Mouse (Mus musculus): ENCODE results near the gene Ephb4. TPM values are rescaled to one million over a fixed set of nuclear protein-coding genes. Genes with fewer than 3 reads are reported as not detected.

Ephb4 gene
- total and polyA plus RNA-seq, 3 experiments: 0.08 to 0.12 TPM; not detected in 1

DNA sequence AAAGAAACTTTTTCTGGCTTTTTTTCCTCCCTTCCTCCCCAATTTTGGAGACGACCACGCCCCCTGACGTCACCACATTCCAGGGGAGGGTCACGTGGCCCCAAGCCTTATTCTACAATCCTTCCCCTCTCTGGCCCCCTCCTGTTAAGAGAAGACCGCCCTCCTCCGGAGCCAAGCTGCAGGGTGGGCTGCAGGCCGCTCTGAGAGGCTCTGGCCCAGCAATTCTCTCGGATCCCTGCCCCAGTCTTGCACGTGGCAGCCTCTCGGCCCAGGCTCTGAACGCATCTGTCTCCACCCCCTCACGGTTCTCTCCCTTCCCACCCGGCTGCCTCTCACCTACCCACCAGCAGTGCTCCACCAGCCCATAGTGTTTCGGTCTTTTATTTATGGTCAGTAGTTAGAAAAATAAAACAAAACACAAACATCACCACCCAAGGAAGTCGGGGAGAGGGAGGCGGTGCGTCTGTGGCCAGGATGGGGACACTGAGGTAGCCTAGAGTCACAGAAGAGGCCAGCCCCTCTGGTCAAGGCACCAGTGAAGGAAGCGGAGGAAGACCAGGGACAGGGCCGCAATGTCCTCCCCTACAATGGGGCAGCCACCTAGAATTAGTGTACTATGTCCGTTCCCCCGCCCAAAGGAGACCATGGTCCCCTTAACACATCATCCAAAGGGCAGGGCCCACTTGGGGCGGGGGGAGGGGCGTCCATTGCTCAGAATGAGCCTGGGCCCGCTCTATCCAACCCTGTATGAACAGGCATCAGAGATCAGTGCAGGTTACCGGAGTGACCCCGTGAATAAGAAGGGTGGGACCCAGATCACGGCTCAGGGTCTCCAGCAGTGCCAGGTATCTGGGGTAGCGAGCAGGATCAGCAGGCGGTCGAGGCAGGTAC, 35.5 kb upstream of the Ephb4 start, which contains the start of gene Trip6:
TSS of gene Trip6 (minus strand) at position 212 of the 891 bp plus-strand sequence.
- Histone ChIP-seq H3K27ac (ENCODE audit: control insufficient read depth, low read depth, low read length) (no peak within 1 kb of the TSS), H3K9me3 (replicated peaks; ENCODE audit: insufficient read depth, low read length) (no peaks in the 10 kb centered on the region), H3K4me3 (ENCODE audit: control insufficient read depth in 1 of 2, insufficient read depth in 1 of 2, low read depth in 2 of 2, low read length in 2 of 2) (no peak within 1 kb of the TSS), H3K79me2 (ENCODE audit: control insufficient read depth, insufficient read depth, low read length, poor library complexity) (no peaks in the 10 kb centered on the region), H3K27me3 (ENCODE audit: control insufficient read depth in 1 of 2, insufficient read depth in 2 of 2, low read length in 2 of 2) (no peaks in the 10 kb centered on the region), H3K36me3 (ENCODE audit: control insufficient read depth in 1 of 2, insufficient read depth in 2 of 2, low read length in 2 of 2) (peaks cover 0 to 13% of the 10 kb centered on the region in 2 experiments; a peak in 3 of 4 replicates), H3K4me1 (ENCODE audit: control insufficient read depth in 1 of 2, insufficient read depth in 2 of 2, low read length in 2 of 2) (peaks cover 16 to 17% of the 10 kb centered on the region in 2 experiments), H3K9ac (ENCODE audit: control insufficient read depth, low read depth, low read length, poor library complexity, severe bottlenecking) (no peak within 1 kb of the TSS)
- no peak for TF ChIP-seq ELF1 (IDR thresholded peaks at IDR 0.05; ENCODE audit: low read depth, low read length)
- no peak for TF ChIP-seq E2F4 (IDR thresholded peaks at IDR 0.05; ENCODE audit: borderline replicate concordance, low read depth, low read length)
- no peak for TF ChIP-seq SMC3 (IDR thresholded peaks at IDR 0.05; ENCODE audit: low read depth, low read length)
- no peak for TF ChIP-seq MAX (IDR thresholded peaks at IDR 0.05; ENCODE audit: low read length)
- TF ChIP-seq NRF1 (IDR thresholded peaks at IDR 0.05; ENCODE audit: insufficient read depth, low read depth, low read length, poor library complexity, severe bottlenecking): no peak
- no peak for TF ChIP-seq ZNF384 (IDR thresholded peaks at IDR 0.05; ENCODE audit: low read depth, low read length)
- no peak for TF ChIP-seq ZC3H11A (IDR thresholded peaks at IDR 0.05; ENCODE audit: low read depth, low read length)
- TF ChIP-seq CHD2 (IDR thresholded peaks at IDR 0.05; ENCODE audit: low read length): no peak
- TF ChIP-seq MAFK (IDR thresholded peaks at IDR 0.05; ENCODE audit: borderline replicate concordance, low read depth, low read length): no peak
- TF ChIP-seq POLR2A (IDR thresholded peaks at IDR 0.05; ENCODE audit: control insufficient read depth in 1 of 2, insufficient read depth in 1 of 2, low read depth in 1 of 2, low read length in 2 of 2, poor library complexity in 1 of 2): no peak
- TF ChIP-seq MXI1 (IDR thresholded peaks at IDR 0.05; ENCODE audit: low read depth, low read length): no peak
- TF ChIP-seq MEF2A (IDR thresholded peaks at IDR 0.05; ENCODE audit: extremely low read depth, insufficient replicate concordance, low read depth, low read length, poor library complexity, severe bottlenecking): no peak
- TF ChIP-seq RCOR1 (IDR thresholded peaks at IDR 0.05; ENCODE audit: low read depth, low read length): no peak
- TF ChIP-seq ETS1 (IDR thresholded peaks at IDR 0.05; ENCODE audit: low read depth, low read length): no peak
- no peak for TF ChIP-seq BHLHE40 (IDR thresholded peaks at IDR 0.05; ENCODE audit: borderline replicate concordance, low read depth, low read length)
- no peak for TF ChIP-seq POLR2AphosphoS5 (IDR thresholded peaks at IDR 0.05; ENCODE audit: borderline replicate concordance, low read depth, low read length)
- TF ChIP-seq GABPA (IDR thresholded peaks at IDR 0.05; ENCODE audit: low read depth, low read length): no peak
- no peak for TF ChIP-seq EP300 (IDR thresholded peaks at IDR 0.05; ENCODE audit: low read depth in 1 of 2, low read length in 2 of 2)
- no peak for DNase-seq (ENCODE audit: low read depth, low spot score)

Measured in MEL (cell line).